20 mouse cellular contexts compared by ENCODE assay signal in genomic region chr10:81392270-81392669, GRCm38 (mm10). TPM values are rescaled to one million over a fixed set of nuclear protein-coding genes. Genes with fewer than 3 reads are reported as not detected.
DNase-seq lines count a peak whose midpoint lies in the region; ATAC-seq and TF ChIP-seq lines count a peak whose summit lies in the region.
"Had no signal": no experiment of that assay in that cellular context is flagged by ENCODE, and none has a peak within 500 bp of the region (broad histone marks: within the 10 kb centered on the region; RNA-seq: fewer than 3 reads in every experiment).

No protein-coding gene starts in this region.

- H3K27me3 ChIP-seq in heart, embryonic 13.5 days (replicated peaks) = no peaks in the 10 kb centered on the region
- no peaks in the 10 kb centered on the region for H3K27me3 ChIP-seq in heart, adult 2 months (ENCODE audit: control insufficient read depth, insufficient read depth, low read length)
- H3K27me3 ChIP-seq in midbrain, embryonic 10.5 days (ENCODE audit: low read depth, poor library complexity, severe bottlenecking) = peaks cover 14% of the 10 kb centered on the region
- no peaks in the 10 kb centered on the region for H3K27me3 ChIP-seq in midbrain, embryonic 11.5 days (ENCODE audit: control insufficient read depth, insufficient read depth, low read length)
- no peaks in the 10 kb centered on the region for H3K27me3 ChIP-seq in intestine, postnatal 0 days (replicated peaks; ENCODE audit: control insufficient read depth, insufficient read depth, low read length)
- H3K27me3 ChIP-seq in stomach, postnatal 0 days (ENCODE audit: control insufficient read depth, insufficient read depth, low read length) = no peaks in the 10 kb centered on the region
- H3K27me3 ChIP-seq in hindbrain, embryonic 13.5 days = 0 out of 2 replicates have a peak, but pooled peaks cover 2% of the 10 kb centered on the region
- H3K27me3 ChIP-seq: limb, embryonic 13.5 days had no signal

- DNase-seq in heart, adult 2 months = no peak
- DNase-seq in midbrain, embryonic 10.5 days (ENCODE audit: low spot score) = no peak
- DNase-seq in midbrain, embryonic 11.5 days (ENCODE audit: low spot score, missing footprints) = no peak
- DNase-seq in stomach, postnatal 0 days (ENCODE audit: low spot score) = peak; percentile 69
- DNase-seq: adrenal gland, postnatal 25 days; cerebellum, adult 8-10 months; layer of hippocampus, postnatal 36 days; lung, embryonic 14.5 days had no signal

- H3K27ac ChIP-seq in heart, embryonic 13.5 days (replicated peaks) = no peak overlapping the region
- H3K27ac ChIP-seq in heart, adult 2 months = no peak overlapping the region
- 0 out of 2 replicates have a peak overlapping the region, but pooled peaks have one; percentile 69 for H3K27ac ChIP-seq in midbrain, embryonic 10.5 days (replicated peaks)
- H3K27ac ChIP-seq in midbrain, embryonic 11.5 days (ENCODE audit: low read depth, low read length) = no peak overlapping the region
- peak overlapping the region; percentile 95 for H3K27ac ChIP-seq in intestine, postnatal 0 days (ENCODE audit: low read depth, low read length)
- H3K27ac ChIP-seq in stomach, postnatal 0 days (replicated peaks) = no peak overlapping the region
- H3K27ac ChIP-seq in hindbrain, embryonic 13.5 days = no peak overlapping the region
- H3K27ac ChIP-seq: hindbrain, postnatal 0 days; limb, embryonic 13.5 days; liver, embryonic 14.5 days had no signal

- TF ChIP-seq CTCF in heart, adult 2 months (IDR thresholded peaks at IDR 0.05) = no peak
- no peak for TF ChIP-seq CTCF in intestine, postnatal 0 days (IDR thresholded peaks at IDR 0.05; ENCODE audit: low read depth)
- TF ChIP-seq CTCF in stomach, postnatal 0 days (IDR thresholded peaks at IDR 0.05; ENCODE audit: low read depth) = no peak

- TF ChIP-seq POLR2A in heart, adult 2 months (IDR thresholded peaks at IDR 0.05; ENCODE audit: insufficient read depth, low read depth, low read length) = no peak

- H3K4me3 ChIP-seq in heart, embryonic 13.5 days = no peak overlapping the region
- H3K4me3 ChIP-seq in heart, adult 2 months = no peak overlapping the region
- no peak overlapping the region for H3K4me3 ChIP-seq in midbrain, embryonic 10.5 days
- no peak overlapping the region for H3K4me3 ChIP-seq in midbrain, embryonic 11.5 days (ENCODE audit: low read depth, low read length)
- H3K4me3 ChIP-seq in intestine, postnatal 0 days (ENCODE audit: low read depth, low read length) = peak overlapping the region; percentile 48; the same call in 1 of the 2 replicates
- H3K4me3 ChIP-seq in stomach, postnatal 0 days (ENCODE audit: low read depth, low read length) = no peak overlapping the region
- H3K4me3 ChIP-seq in hindbrain, embryonic 13.5 days = no peak overlapping the region

- H3K36me3 ChIP-seq in heart, embryonic 13.5 days = peaks cover 37% of the 10 kb centered on the region
- no peaks in the 10 kb centered on the region for H3K36me3 ChIP-seq in heart, adult 2 months (ENCODE audit: control insufficient read depth, insufficient read depth, low read length)
- H3K36me3 ChIP-seq in midbrain, embryonic 10.5 days = peaks cover 33% of the 10 kb centered on the region
- peaks cover 9% of the 10 kb centered on the region for H3K36me3 ChIP-seq in midbrain, embryonic 11.5 days (ENCODE audit: control insufficient read depth, insufficient read depth, low read length)
- H3K36me3 ChIP-seq in intestine, postnatal 0 days (ENCODE audit: control insufficient read depth, insufficient read depth) = peaks cover 29% of the 10 kb centered on the region
- peaks cover 9% of the 10 kb centered on the region; the same call in 1 of the 2 replicates for H3K36me3 ChIP-seq in stomach, postnatal 0 days (ENCODE audit: control insufficient read depth, insufficient read depth, low read length)
- H3K36me3 ChIP-seq in hindbrain, embryonic 13.5 days = peaks cover 26% of the 10 kb centered on the region

- H3K4me1 ChIP-seq in heart, embryonic 13.5 days = peaks cover 34% of the 10 kb centered on the region
- peaks cover 5% of the 10 kb centered on the region for H3K4me1 ChIP-seq in heart, adult 2 months (ENCODE audit: control insufficient read depth, insufficient read depth, low read length)
- peaks cover 50% of the 10 kb centered on the region for H3K4me1 ChIP-seq in midbrain, embryonic 10.5 days
- peaks cover 16% of the 10 kb centered on the region for H3K4me1 ChIP-seq in midbrain, embryonic 11.5 days (ENCODE audit: control insufficient read depth, insufficient read depth, low read length)
- H3K4me1 ChIP-seq in intestine, postnatal 0 days (replicated peaks; ENCODE audit: control insufficient read depth, insufficient read depth, low read length) = no peaks in the 10 kb centered on the region; the same call in 1 of the 2 replicates
- H3K4me1 ChIP-seq in stomach, postnatal 0 days (replicated peaks; ENCODE audit: control insufficient read depth, insufficient read depth) = peaks cover 6% of the 10 kb centered on the region; the same call in 1 of the 2 replicates
- H3K4me1 ChIP-seq in hindbrain, embryonic 13.5 days (replicated peaks) = peaks cover 41% of the 10 kb centered on the region

- intact Hi-C loops in heart, adult 2 months (cut with DNase I) = no loop called here

- no peak for TF ChIP-seq EP300 in heart, adult 2 months (IDR thresholded peaks at IDR 0.05; ENCODE audit: insufficient read depth, low read depth, low read length)
- no peak for TF ChIP-seq EP300 in stomach, postnatal 0 days (optimal IDR thresholded peaks at IDR 0.05)

- no peaks in the 10 kb centered on the region for H3K9me3 ChIP-seq in heart, embryonic 13.5 days
- H3K9me3 ChIP-seq in midbrain, embryonic 10.5 days (replicated peaks) = no peaks in the 10 kb centered on the region
- H3K9me3 ChIP-seq in midbrain, embryonic 11.5 days (ENCODE audit: control insufficient read depth, low read length) = no peaks in the 10 kb centered on the region
- H3K9me3 ChIP-seq in intestine, postnatal 0 days (ENCODE audit: control insufficient read depth) = no peaks in the 10 kb centered on the region
- H3K9me3 ChIP-seq in stomach, postnatal 0 days (ENCODE audit: control insufficient read depth, low read length) = no peaks in the 10 kb centered on the region
- H3K9me3 ChIP-seq in hindbrain, embryonic 13.5 days = no peaks in the 10 kb centered on the region
- H3K9me3 ChIP-seq: heart, embryonic 10.5 days; limb, embryonic 13.5 days had no signal

- ATAC-seq in heart, embryonic 13.5 days (ENCODE audit: extremely low read depth, insufficient number of reproducible peaks, low FRiP score, low TSS enrichment) = no peak
- ATAC-seq in midbrain, embryonic 11.5 days (ENCODE audit: low FRiP score) = no peak
- peak; percentile 85 for ATAC-seq in intestine, postnatal 0 days
- peak; percentile 30; the same call in 1 of the 2 replicates for ATAC-seq in stomach, postnatal 0 days (ENCODE audit: low FRiP score, low TSS enrichment)
- no peak for ATAC-seq in hindbrain, embryonic 13.5 days (ENCODE audit: low FRiP score)
- ATAC-seq: CD4-positive, CD25-positive, alpha-beta regulatory T cell, adult 4 months; hindbrain, postnatal 0 days had no signal

- no peak overlapping the region for H3K4me2 ChIP-seq in heart, embryonic 13.5 days
- H3K4me2 ChIP-seq in midbrain, embryonic 11.5 days = no peak overlapping the region
- peak overlapping the region; percentile 79 for H3K4me2 ChIP-seq in intestine, postnatal 0 days (replicated peaks; ENCODE audit: low read depth)
- no peak overlapping the region for H3K4me2 ChIP-seq in stomach, postnatal 0 days (replicated peaks; ENCODE audit: low read depth)
- H3K4me2 ChIP-seq in hindbrain, embryonic 13.5 days = no peak overlapping the region

- 77% methylated on average over 6 of the region's 6 CpGs for WGBS in heart, embryonic 13.5 days
- WGBS in heart, adult 2 months = 85% methylated on average over 6 of the region's 6 CpGs
- 84% methylated on average over 6 of the region's 6 CpGs for WGBS in midbrain, embryonic 10.5 days
- WGBS in midbrain, embryonic 11.5 days = 85% methylated on average over 6 of the region's 6 CpGs
- WGBS in intestine, postnatal 0 days = 43% methylated on average over 6 of the region's 6 CpGs
- WGBS in stomach, postnatal 0 days = 73% methylated on average over 6 of the region's 6 CpGs
- WGBS in hindbrain, embryonic 13.5 days = 82% methylated on average over 6 of the region's 6 CpGs

- H3K79me2 ChIP-seq in heart, adult 2 months (replicated peaks; ENCODE audit: control insufficient read depth, insufficient read depth, low read length) = no peaks in the 10 kb centered on the region

- H3K9ac ChIP-seq in heart, embryonic 13.5 days = peak overlapping the region; percentile 81; the same call in 1 of the 2 replicates
- no peak overlapping the region for H3K9ac ChIP-seq in heart, adult 2 months (ENCODE audit: low read depth, low read length)
- no peak overlapping the region for H3K9ac ChIP-seq in midbrain, embryonic 11.5 days (ENCODE audit: low read length)
- no peak overlapping the region for H3K9ac ChIP-seq in intestine, postnatal 0 days (ENCODE audit: low read depth, low read length)
- H3K9ac ChIP-seq in stomach, postnatal 0 days (ENCODE audit: low read length) = no peak overlapping the region
- H3K9ac ChIP-seq in hindbrain, embryonic 13.5 days = no peak overlapping the region
- H3K9ac ChIP-seq: liver, embryonic 14.5 days had no signal

RNA-seq across cellular contexts. Expression of gene Smim24, which starts 0.6 kb away (rescaled TPM):
- polyA plus RNA-seq in heart, embryonic 13.5 days (2015; fragmentation: Nextera tagmentation; extraction: Ambion mirVana) = 2.7 and 3.1 TPM in 2 replicates
- 1 to 10 TPM; 2.0 to 2.3 TPM for total RNA-seq in heart, adult 2 months (2021)
- 8.3 and 8.6 TPM in 2 replicates for polyA plus RNA-seq in heart, adult 2 months (2012; rRNA removed)
- 1.7 and 2.3 TPM in 2 replicates for polyA plus RNA-seq in midbrain, embryonic 10.5 days (2016; fragmentation: Nextera tagmentation; extraction: Ambion mirVana)
- polyA plus RNA-seq in midbrain, embryonic 11.5 days (2014; fragmentation: Nextera tagmentation; extraction: Ambion mirVana) = 2.3 and 2.7 TPM in 2 replicates
- polyA plus RNA-seq in intestine, postnatal 0 days (2015; fragmentation: Nextera tagmentation; extraction: Ambion mirVana) = 1,233 and 1,333 TPM in 2 replicates
- 205 and 239 TPM in 2 replicates for polyA plus RNA-seq in stomach, postnatal 0 days (2015; fragmentation: Nextera tagmentation; extraction: Ambion mirVana)
- 1.8 TPM in 2 replicates for polyA plus RNA-seq in hindbrain, embryonic 13.5 days (2015; fragmentation: Nextera tagmentation; extraction: Ambion mirVana)
- total RNA-seq: gastrocnemius, adult 18-20 months had no signal

RNA-seq across cellular contexts. Expression of gene Gm48552, which starts 3.5 kb away (rescaled TPM):
- polyA plus RNA-seq in heart, embryonic 13.5 days (2015; fragmentation: Nextera tagmentation; extraction: Ambion mirVana) = 0.82 and 1.1 TPM in 2 replicates
- total RNA-seq in heart, adult 2 months (2021) = 1 to 10 TPM in 1 of 2 experiments, not detected in 1; 1.2 TPM
- polyA plus RNA-seq in heart, adult 2 months (2012; rRNA removed) = 0.88 and 1.2 TPM in 2 replicates
- polyA plus RNA-seq in midbrain, embryonic 10.5 days (2016; fragmentation: Nextera tagmentation; extraction: Ambion mirVana) = 1.7 and 2.9 TPM in 2 replicates
- 0.20 and 0.47 TPM in 2 replicates for polyA plus RNA-seq in midbrain, embryonic 11.5 days (2014; fragmentation: Nextera tagmentation; extraction: Ambion mirVana)
- 0.31 TPM in 1 of 2 replicates, not detected in the other for polyA plus RNA-seq in intestine, postnatal 0 days (2015; fragmentation: Nextera tagmentation; extraction: Ambion mirVana)
- 0.29 and 0.36 TPM in 2 replicates for polyA plus RNA-seq in stomach, postnatal 0 days (2015; fragmentation: Nextera tagmentation; extraction: Ambion mirVana)
- polyA plus RNA-seq in hindbrain, embryonic 13.5 days (2015; fragmentation: Nextera tagmentation; extraction: Ambion mirVana) = 2.0 and 2.3 TPM in 2 replicates
- total RNA-seq: hematopoietic stem cell, adult 5-6 weeks; megakaryocyte-erythroid progenitor cell, adult 5-6 weeks; neutrophil, adult 5-6 weeks had no signal

RNA-seq across cellular contexts. Expression of gene Gm48551, which starts 8.0 kb away (rescaled TPM):
- 2.1 and 2.3 TPM in 2 replicates for polyA plus RNA-seq in heart, embryonic 13.5 days (2015; fragmentation: Nextera tagmentation; extraction: Ambion mirVana)
- 1 to 10 TPM in 1 of 2 experiments, under 1 TPM in 1; 0.73 to 1.9 TPM for total RNA-seq in heart, adult 2 months (2021)
- polyA plus RNA-seq in heart, adult 2 months (2012; rRNA removed) = 2.1 and 3.5 TPM in 2 replicates
- 2.9 and 3.4 TPM in 2 replicates for polyA plus RNA-seq in midbrain, embryonic 10.5 days (2016; fragmentation: Nextera tagmentation; extraction: Ambion mirVana)
- polyA plus RNA-seq in midbrain, embryonic 11.5 days (2014; fragmentation: Nextera tagmentation; extraction: Ambion mirVana) = 2.7 and 2.9 TPM in 2 replicates
- polyA plus RNA-seq in intestine, postnatal 0 days (2015; fragmentation: Nextera tagmentation; extraction: Ambion mirVana) = 0.76 and 1.1 TPM in 2 replicates
- 1.1 and 1.4 TPM in 2 replicates for polyA plus RNA-seq in stomach, postnatal 0 days (2015; fragmentation: Nextera tagmentation; extraction: Ambion mirVana)
- polyA plus RNA-seq in hindbrain, embryonic 13.5 days (2015; fragmentation: Nextera tagmentation; extraction: Ambion mirVana) = 6.5 and 8.1 TPM in 2 replicates

RNA-seq across cellular contexts. Expression of gene Dohh, which starts 8.0 kb away (rescaled TPM):
- 69.7 and 73.6 TPM in 2 replicates for polyA plus RNA-seq in heart, embryonic 13.5 days (2015; fragmentation: Nextera tagmentation; extraction: Ambion mirVana)
- 10 to 100 TPM; 46.6 to 53.8 TPM for total RNA-seq in heart, adult 2 months (2021)
- polyA plus RNA-seq in heart, adult 2 months (2012; rRNA removed) = 48.5 and 56.9 TPM in 2 replicates
- 93.4 and 98.7 TPM in 2 replicates for polyA plus RNA-seq in midbrain, embryonic 10.5 days (2016; fragmentation: Nextera tagmentation; extraction: Ambion mirVana)
- polyA plus RNA-seq in midbrain, embryonic 11.5 days (2014; fragmentation: Nextera tagmentation; extraction: Ambion mirVana) = 43.3 and 53.7 TPM in 2 replicates
- 54.0 and 59.4 TPM in 2 replicates for polyA plus RNA-seq in intestine, postnatal 0 days (2015; fragmentation: Nextera tagmentation; extraction: Ambion mirVana)
- polyA plus RNA-seq in stomach, postnatal 0 days (2015; fragmentation: Nextera tagmentation; extraction: Ambion mirVana) = 59.4 and 63.0 TPM in 2 replicates
- 72.1 and 74.8 TPM in 2 replicates for polyA plus RNA-seq in hindbrain, embryonic 13.5 days (2015; fragmentation: Nextera tagmentation; extraction: Ambion mirVana)

RNA-seq across cellular contexts. Expression of gene Fzr1, which starts 14.0 kb away (rescaled TPM):
- polyA plus RNA-seq in heart, embryonic 13.5 days (2015; fragmentation: Nextera tagmentation; extraction: Ambion mirVana) = 72.2 and 78.1 TPM in 2 replicates
- total RNA-seq in heart, adult 2 months (2021) = 10 to 100 TPM; 29.9 to 31.5 TPM
- 49.3 and 56.1 TPM in 2 replicates for polyA plus RNA-seq in heart, adult 2 months (2012; rRNA removed)
- 138 and 146 TPM in 2 replicates for polyA plus RNA-seq in midbrain, embryonic 10.5 days (2016; fragmentation: Nextera tagmentation; extraction: Ambion mirVana)
- 94.3 and 104 TPM in 2 replicates for polyA plus RNA-seq in midbrain, embryonic 11.5 days (2014; fragmentation: Nextera tagmentation; extraction: Ambion mirVana)
- 40.8 and 45.2 TPM in 2 replicates for polyA plus RNA-seq in intestine, postnatal 0 days (2015; fragmentation: Nextera tagmentation; extraction: Ambion mirVana)
- polyA plus RNA-seq in stomach, postnatal 0 days (2015; fragmentation: Nextera tagmentation; extraction: Ambion mirVana) = 51.4 and 51.6 TPM in 2 replicates
- 121 and 126 TPM in 2 replicates for polyA plus RNA-seq in hindbrain, embryonic 13.5 days (2015; fragmentation: Nextera tagmentation; extraction: Ambion mirVana)

Comparison
In these comparisons a context has a peak if more than half of its experiments do, and no peak if none do; other contexts are left out.
1. H3K27ac ChIP-seq: peak in midbrain, embryonic 10.5 days (single experiment) and intestine, postnatal 0 days (single experiment); none in heart, embryonic 13.5 days (single experiment), heart, adult 2 months (single experiment), midbrain, embryonic 11.5 days (single experiment), stomach, postnatal 0 days (single experiment) and hindbrain, embryonic 13.5 days (single experiment).
2. ATAC-seq: peak in intestine, postnatal 0 days (single experiment) and stomach, postnatal 0 days (single experiment); none in heart, embryonic 13.5 days (single experiment), midbrain, embryonic 11.5 days (single experiment) and hindbrain, embryonic 13.5 days (single experiment).
3. RNA of gene Smim24, which starts 0.6 kb away (polyA plus RNA-seq): 1,233 to 1,333 TPM in intestine, postnatal 0 days and 205 to 239 TPM in stomach, postnatal 0 days; 8.3 to 8.6 TPM in heart, adult 2 months, 2.7 to 3.1 TPM in heart, embryonic 13.5 days, 2.3 to 2.7 TPM in midbrain, embryonic 11.5 days, 1.8 TPM in hindbrain, embryonic 13.5 days and 1.7 to 2.3 TPM in midbrain, embryonic 10.5 days; every median in the first group is over 10 times any median in the second.